Mouse (Mus musculus) liver, postnatal 0 days (tissue): ENCODE data around the gene Gm20696.

Source experiments
- CTCF ChIP-seq: sonication (generic); IDR thresholded peaks from 2 replicates; pipeline ENCODE4 v1.5.1; 2016; ENCODE audit warnings: antibody characterized with exemption, low read depth
- EP300 ChIP-seq: IDR thresholded peaks from 2 replicates; pipeline ENCODE4 v1.6.1; 2016; ENCODE audit warnings: antibody characterized with exemption, low read depth, mild to moderate bottlenecking

GRCm38 (mm10) chr6:99427301-99427700 lies 239.3 kb downstream of the Gm20696 start:
- TF ChIP-seq CTCF = no peak
- TF ChIP-seq EP300 = no peak
